Mouse (Mus musculus) testis, adult 2 months (tissue): ENCODE measurements around the gene Garem2. TPM values are rescaled to one million over a fixed set of nuclear protein-coding genes. Genes with fewer than 3 reads are reported as not detected.

ENCODE experiments used
- H3K27ac ChIP-seq: fragments of 200-500 bp; 2 replicates; pipeline ENCODE4 v1.5.1; 2012; ENCODE audit warnings: low read depth, low read length; ENCODE audit not compliant: control insufficient read depth, insufficient read depth
- H3K27me3 ChIP-seq: fragments of 200-500 bp; 2 replicates; pipeline ENCODE4 v1.6.1; 2012; ENCODE audit warnings: mild to moderate bottlenecking, low read length, moderate library complexity; ENCODE audit not compliant: control insufficient read depth, insufficient read depth
- H3K36me3 ChIP-seq: fragments of 200-500 bp; 2 replicates; pipeline ENCODE4 v1.6.1; 2012; ENCODE audit warnings: mild to moderate bottlenecking, low read length; ENCODE audit not compliant: control insufficient read depth, insufficient read depth
- H3K4me1 ChIP-seq: fragments of 200-500 bp; 2 replicates; pipeline ENCODE4 v1.6.1; 2012; ENCODE audit warnings: low read length; ENCODE audit not compliant: control insufficient read depth, insufficient read depth
- H3K4me3 ChIP-seq: fragments of 200-500 bp; 2 replicates; pipeline ENCODE4 v1.5.1; 2012; ENCODE audit warnings: low read depth, mild to moderate bottlenecking, low read length, moderate library complexity, mixed read lengths; ENCODE audit not compliant: control insufficient read depth
- CTCF ChIP-seq: fragments of 200-500 bp; IDR thresholded peaks from 2 replicates; pipeline ENCODE4 v1.5.1; 2012; ENCODE audit warnings: low read depth, mild to moderate bottlenecking, inconsistent platforms, low read length, moderate library complexity; ENCODE audit not compliant: control insufficient read depth, insufficient read depth, insufficient replicate concordance
- POLR2A ChIP-seq: fragments of 200-500 bp; IDR thresholded peaks from 2 replicates; pipeline ENCODE4 v1.6.1; 2012; ENCODE audit warnings: low read depth, mild to moderate bottlenecking, inconsistent platforms, low read length, moderate library complexity; ENCODE audit not compliant: control insufficient read depth
- polyA plus RNA-seq: library from polyadenylated mRNA; depleted of rRNA; stranded (reverse); fragments of >200 nt; gene quantifications from 2 replicates; pipeline ENCODE4 v1.2.3, GENCODE M21; 2012

Gene Garem2
- polyA plus RNA-seq, 1 experiment: 0.78 TPM

DNA sequence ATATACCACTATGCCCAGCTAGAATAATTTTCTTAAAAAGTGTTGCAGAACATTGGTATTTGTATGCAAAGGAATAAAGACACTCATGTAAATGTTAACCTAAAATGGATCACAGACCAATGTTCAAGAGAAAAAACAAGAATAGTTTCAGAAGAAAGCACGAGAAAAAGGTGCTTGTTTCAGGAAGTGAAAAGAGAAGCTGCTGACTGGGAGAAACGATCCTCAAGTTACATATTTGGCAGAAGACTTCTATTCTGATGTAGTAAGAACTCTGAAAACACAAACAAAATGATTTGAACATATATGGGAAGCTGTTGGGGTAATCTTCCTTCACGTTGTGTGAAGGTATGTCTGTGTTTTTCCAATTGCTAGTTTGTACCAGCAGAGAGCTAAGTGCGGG is 33.2 kb downstream of the Garem2 start:
- TF ChIP-seq POLR2A: no peak
- no peak for TF ChIP-seq CTCF
- H3K4me1 ChIP-seq: no peaks in the 10 kb centered on the region
- no peak overlapping the region for H3K4me3 ChIP-seq
- H3K27ac ChIP-seq: no peak overlapping the region
- peaks cover 3% of the 10 kb centered on the region for H3K36me3 ChIP-seq
- H3K27me3 ChIP-seq: no peaks in the 10 kb centered on the region

DNA sequence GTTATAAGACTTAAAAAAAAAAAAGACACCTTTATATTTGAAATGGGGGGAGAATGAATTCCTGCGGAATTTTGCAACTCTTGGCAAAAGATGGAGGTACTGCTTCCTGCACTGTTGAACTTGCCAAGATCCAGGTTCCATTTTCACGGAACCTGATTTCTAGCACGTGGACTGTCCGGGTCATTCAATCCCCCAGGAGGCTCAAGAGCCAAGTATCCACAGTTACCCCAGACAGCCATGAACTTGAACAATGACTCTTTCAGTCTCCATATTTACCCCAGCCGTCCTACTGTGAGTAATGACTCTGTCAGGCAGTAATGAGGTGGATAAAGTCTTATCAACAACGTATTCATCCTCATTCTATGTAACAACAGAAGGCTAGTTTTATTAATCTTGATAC is 41.6 kb downstream of the Garem2 start:
- H3K36me3 ChIP-seq: peaks cover 5% of the 10 kb centered on the region
- H3K27me3 ChIP-seq: no peaks in the 10 kb centered on the region
- H3K27ac ChIP-seq: no peak overlapping the region
- no peak for TF ChIP-seq CTCF
- TF ChIP-seq POLR2A: no peak
- H3K4me1 ChIP-seq: no peaks in the 10 kb centered on the region
- no peak overlapping the region for H3K4me3 ChIP-seq

DNA sequence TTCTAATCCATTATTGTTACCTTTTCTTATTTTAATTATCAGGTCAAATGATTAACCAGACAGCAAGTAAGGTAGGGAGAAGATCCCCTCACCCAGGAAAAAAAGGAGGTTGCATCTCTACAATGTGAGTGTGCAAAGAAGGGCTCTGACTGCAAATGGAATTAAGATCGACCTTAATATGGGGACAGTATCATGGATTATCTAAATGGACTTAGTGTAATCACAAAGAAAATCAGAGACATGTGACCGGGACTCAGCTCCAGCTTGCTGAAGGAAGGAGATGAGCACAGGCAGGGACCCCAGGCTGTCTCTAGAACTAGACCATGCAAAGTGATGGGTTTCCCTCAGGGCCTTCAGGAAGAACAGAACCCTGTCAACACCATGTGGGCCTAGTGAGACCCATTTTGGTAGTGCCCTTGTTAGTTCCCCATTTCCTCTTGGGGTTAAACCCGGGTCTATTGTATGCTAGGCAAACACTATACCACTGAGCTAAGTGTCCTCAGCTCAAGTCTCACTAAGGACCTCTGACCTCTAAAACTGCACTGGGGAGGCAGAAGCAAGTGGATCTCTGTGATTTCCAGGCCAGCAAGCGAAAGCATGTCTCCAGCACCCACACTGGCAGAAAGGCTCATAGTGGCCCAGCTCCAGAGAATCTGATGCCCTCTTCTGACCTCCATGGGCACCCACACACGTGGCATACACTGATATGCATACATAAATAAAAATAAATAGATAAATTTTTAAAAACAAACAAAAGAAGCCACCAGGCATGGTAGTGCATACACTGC is 43.4 kb downstream of the Garem2 start:
- H3K27me3 ChIP-seq: no peaks in the 10 kb centered on the region
- no peak overlapping the region for H3K4me3 ChIP-seq
- H3K36me3 ChIP-seq: peaks cover 5% of the 10 kb centered on the region
- no peak for TF ChIP-seq CTCF
- TF ChIP-seq POLR2A: no peak
- no peaks in the 10 kb centered on the region for H3K4me1 ChIP-seq
- H3K27ac ChIP-seq: no peak overlapping the region

DNA sequence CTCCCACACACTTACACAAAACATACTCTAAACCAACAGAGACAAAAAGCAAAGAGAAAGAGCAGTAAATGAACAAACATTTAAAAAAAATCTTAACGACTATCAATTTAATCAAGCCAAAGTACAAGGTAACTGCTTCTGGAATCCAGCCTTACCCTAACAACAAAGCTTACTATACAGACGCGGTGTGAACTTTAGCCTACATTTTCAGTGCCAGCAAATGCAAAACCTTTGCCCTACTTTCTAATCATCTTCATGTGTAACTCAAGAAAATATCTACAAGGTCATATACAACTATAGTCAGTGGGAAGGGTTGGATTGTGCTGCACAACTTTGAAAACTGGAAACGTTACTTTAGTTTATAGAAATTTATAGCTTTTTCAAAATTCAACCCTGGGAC is 47.0 kb downstream of the Garem2 start:
- Histone ChIP-seq H3K4me1 (no peaks in the 10 kb centered on the region), H3K36me3 (no peaks in the 10 kb centered on the region), H3K27me3 (no peaks in the 10 kb centered on the region), H3K27ac (no peak overlapping the region), H3K4me3 (no peak overlapping the region)
- TF ChIP-seq POLR2A (no peak), CTCF (no peak)

DNA sequence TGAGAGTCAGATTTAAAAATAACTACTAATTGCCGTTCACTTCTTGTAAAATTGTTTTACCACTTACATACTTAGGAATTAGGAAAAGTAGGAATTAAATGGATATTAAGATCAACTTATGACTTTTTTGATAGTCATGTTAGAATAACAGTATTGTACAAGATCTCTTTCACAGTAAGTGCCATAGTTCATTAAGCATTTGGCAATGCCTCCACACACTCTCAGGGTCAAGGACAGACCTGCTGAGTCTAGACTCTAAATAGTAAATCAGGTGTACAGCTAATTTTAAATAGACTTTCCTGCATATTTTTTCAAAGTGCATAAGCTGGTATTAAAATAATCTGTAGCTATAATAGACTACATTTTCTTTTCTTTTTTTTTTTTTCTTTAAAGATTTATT is 47.5 kb downstream of the Garem2 start:
- Histone ChIP-seq H3K36me3 (no peaks in the 10 kb centered on the region), H3K27me3 (no peaks in the 10 kb centered on the region), H3K4me3 (no peak overlapping the region), H3K4me1 (no peaks in the 10 kb centered on the region), H3K27ac (no peak overlapping the region)
- TF ChIP-seq POLR2A: no peak

DNA sequence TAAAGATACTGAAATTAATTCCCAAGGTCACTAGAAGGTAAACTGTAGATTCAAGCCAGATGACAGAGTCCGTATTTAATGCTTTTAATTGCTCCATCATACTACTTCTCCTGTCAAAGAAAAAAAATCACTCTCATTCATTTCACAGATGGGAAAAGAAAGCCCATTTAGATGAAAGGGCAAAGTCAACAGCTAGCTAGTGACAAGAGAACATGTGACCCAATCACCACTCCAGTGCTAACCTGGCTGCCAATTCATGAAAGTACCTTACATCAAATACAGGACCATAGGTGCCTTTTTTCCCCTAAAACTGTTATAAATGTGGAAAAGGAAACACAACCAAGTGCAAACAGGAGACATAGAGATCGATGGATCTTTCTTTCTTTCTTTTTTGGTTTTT is 48.3 kb downstream of the Garem2 start:
- TF ChIP-seq CTCF (no peak), POLR2A (no peak)
- H3K4me1 ChIP-seq: no peaks in the 10 kb centered on the region
- H3K27me3 ChIP-seq: no peaks in the 10 kb centered on the region
- H3K27ac ChIP-seq: no peak overlapping the region
- no peak overlapping the region; the same call in 1 of the 2 replicates for H3K4me3 ChIP-seq
- H3K36me3 ChIP-seq: no peaks in the 10 kb centered on the region

DNA sequence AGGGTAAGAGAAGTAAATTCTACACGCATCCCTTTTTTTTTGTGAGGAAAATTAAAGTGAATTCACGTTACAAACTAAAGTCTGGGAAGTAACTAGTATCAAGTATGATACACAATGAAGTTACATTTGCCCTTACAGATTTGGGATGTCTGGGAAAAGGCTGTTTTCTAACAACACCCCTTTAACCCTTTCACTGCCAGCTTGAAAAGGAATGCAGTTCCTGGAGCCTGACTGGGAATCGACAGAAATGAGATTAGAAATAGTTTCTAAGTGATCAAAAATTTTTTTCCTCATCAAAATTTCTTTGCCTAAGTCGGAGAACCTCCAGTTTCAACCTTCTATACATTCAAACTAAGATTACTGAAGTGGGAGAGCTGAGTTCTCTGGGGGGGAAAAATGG is 49.1 kb downstream of the Garem2 start:
- Histone ChIP-seq H3K27ac (peak overlapping the region; percentile 99), H3K4me1 (no peaks in the 10 kb centered on the region), H3K4me3 (peak overlapping the region; percentile 93; the same call in 1 of the 2 replicates), H3K36me3 (no peaks in the 10 kb centered on the region), H3K27me3 (no peaks in the 10 kb centered on the region)
- TF ChIP-seq CTCF (no peak), POLR2A (no peak)
